Mouse (Mus musculus) liver, adult 2 months (tissue): ENCODE measurements around the gene Pak3.

Experiments used
- CTCF ChIP-seq: fragments of 200-500 bp; IDR thresholded peaks from 2 replicates; pipeline ENCODE4 v1.5.1; 2011; ENCODE audit warnings: low read depth, low read length, control low read depth
- POLR2A ChIP-seq: fragments of 200-500 bp; IDR thresholded peaks from 2 replicates; pipeline ENCODE4 v1.6.1; 2011; ENCODE audit warnings: low read length, control low read depth; ENCODE audit not compliant: insufficient read depth; ENCODE audit errors: extremely low read depth

- TF ChIP-seq CTCF, result no peak
- TF ChIP-seq POLR2A, result no peak
These were observed 13.9 kb downstream of the Pak3 start for GRCm38 (mm10) chrX:143532331-143532730.
